Mouse (Mus musculus) frontal cortex, postnatal 10 days (tissue): ENCODE results near the gene Tead1.
"Not testable (repeated sequence)": the region's sequence is repeated elsewhere in the genome, so short reads cannot be mapped to it uniquely, and the experiment has no call there.

Experiments used
- DNase-seq, 2 experiments: peaks; one replicate each; pipeline ENCODE4 v3.0.0; 2022; ENCODE audit warnings: low spot score in 2 of 2, mixed read lengths in 1 of 2

Gene Tead1

GRCm38 (mm10) chr7:112919845-112920244 is 240.7 kb downstream of the Tead1 start:
- peak; percentile 15 to 57 for DNase-seq

- DNase-seq: no peak
These were observed 243.7 kb downstream of the Tead1 start for GRCm38 (mm10) chr7:112922801-112923200.

GRCm38 (mm10) chr7:112923712-112924111 is 244.6 kb downstream of the Tead1 start:
- no peak for DNase-seq

GRCm38 (mm10) chr7:112930669-112931068 is 251.6 kb downstream of the Tead1 start:
- no peak for DNase-seq

- not testable (repeated sequence) for DNase-seq
These were observed 256.8 kb downstream of the Tead1 start for GRCm38 (mm10) chr7:112935876-112936275.

GRCm38 (mm10) chr7:112937089-112937488 is 258.0 kb downstream of the Tead1 start:
- no peak for DNase-seq

- DNase-seq: no peak
These were observed 259.8 kb downstream of the Tead1 start for GRCm38 (mm10) chr7:112938959-112939358.

- no peak for DNase-seq
These were observed 263.4 kb downstream of the Tead1 start for GRCm38 (mm10) chr7:112942567-112942966.

- no peak for DNase-seq
These were observed 263.9 kb downstream of the Tead1 start for GRCm38 (mm10) chr7:112943056-112943455.

- DNase-seq: no peak
These were observed 267.6 kb downstream of the Tead1 start for GRCm38 (mm10) chr7:112946706-112947105.

GRCm38 (mm10) chr7:112953777-112954291 is 274.7 kb downstream of the Tead1 start, which contains the start of gene Rassf10:
Gene Rassf10, plus strand, starts transcription at chr7:112953962.
- peak; percentile 39 to 64 for DNase-seq

GRCm38 (mm10) chr7:112954351-112955102 is 275.4 kb downstream of the Tead1 start:
- peak in 1 of 2 experiments; percentile 8 for DNase-seq

GRCm38 (mm10) chr7:112955103-112955827 is 276.1 kb downstream of the Tead1 start:
- peak in 1 of 2 experiments; percentile 14 for DNase-seq

- DNase-seq: no peak
These were observed 276.8 kb downstream of the Tead1 start for GRCm38 (mm10) chr7:112955955-112956354.
